Mouse (Mus musculus) liver, embryonic 15.5 days (tissue): ENCODE data around the gene Actr3b. TPM values are rescaled to one million over a fixed set of nuclear protein-coding genes. Genes with fewer than 3 reads are reported as not detected.
"Not testable (repeated sequence)": the region's sequence is repeated elsewhere in the genome, so short reads cannot be mapped to it uniquely, and the experiment has no call there.

Experiments used
- ATAC-seq: fragments of 200-750 bp; cut with Nextera tagmentation; 2 replicates; pipeline ENCODE4 v1.8.0; 2017; ENCODE audit warnings: moderate number of reproducible peaks, mild to moderate bottlenecking, moderate library complexity; ENCODE audit not compliant: insufficient read depth
- H3K27ac ChIP-seq: fragments of 300-500 bp; sonication (generic); replicated peaks from 2 replicates; pipeline ENCODE4 v1.5.1; 2015; ENCODE audit warnings: mild to moderate bottlenecking, inconsistent platforms
- H3K27me3 ChIP-seq: fragments of 300-500 bp; sonication (generic); 2 replicates; pipeline ENCODE4 v1.6.1; 2015; ENCODE audit warnings: mild to moderate bottlenecking, inconsistent platforms
- H3K36me3 ChIP-seq: fragments of 300-500 bp; sonication (generic); replicated peaks from 2 replicates; pipeline ENCODE4 v1.6.1; 2015; ENCODE audit warnings: moderate library complexity, mild to moderate bottlenecking, inconsistent platforms
- H3K4me1 ChIP-seq: fragments of 300-500 bp; sonication (generic); replicated peaks from 2 replicates; pipeline ENCODE4 v1.6.1; 2015; ENCODE audit warnings: inconsistent platforms
- H3K4me2 ChIP-seq: fragments of 300-500 bp; sonication (generic); 2 replicates; pipeline ENCODE4 v1.6.1; 2015; ENCODE audit warnings: moderate library complexity, mild to moderate bottlenecking, inconsistent platforms
- H3K4me3 ChIP-seq: fragments of 300-500 bp; sonication (generic); replicated peaks from 2 replicates; pipeline ENCODE4 v1.5.1; 2015; ENCODE audit warnings: mild to moderate bottlenecking, inconsistent platforms
- H3K9ac ChIP-seq: fragments of 300-500 bp; sonication (generic); 2 replicates; pipeline ENCODE4 v1.6.1; 2015; ENCODE audit warnings: moderate library complexity, mild to moderate bottlenecking, inconsistent platforms
- H3K9me3 ChIP-seq: fragments of 300-500 bp; sonication (generic); replicated peaks from 2 replicates; pipeline ENCODE4 v1.6.1; 2016; ENCODE audit warnings: inconsistent platforms
- WGBS: fragments of 180-500 bp; shearing (Covaris S2); methylation state at CpG from one replicate; pipeline ENCODE4 v1.1.7; 2015; ENCODE audit warnings: mixed read lengths; ENCODE audit not compliant: insufficient replicate concordance; 5-methylcytosine and 5-hydroxymethylcytosine counted together
- polyA plus RNA-seq: library from polyadenylated mRNA; unstranded; fragments of >200 nt; fragmentation: Nextera tagmentation; extraction: Ambion mirVana; gene quantifications from 2 replicates; pipeline ENCODE4 v1.2.1, GENCODE M21; 2015

The Actr3b gene
- polyA plus RNA-seq, 1 experiment from 2014 or later, result 0.41 TPM

- Histone ChIP-seq H3K9ac (no peak overlapping the region), H3K27ac (no peak overlapping the region), H3K4me3 (no peak overlapping the region), H3K36me3 (no peaks in the 10 kb centered on the region), H3K4me2 (no peak overlapping the region), H3K27me3 (no peaks in the 10 kb centered on the region), H3K9me3 (no peaks in the 10 kb centered on the region), H3K4me1 (no peaks in the 10 kb centered on the region)
- ATAC-seq, result no peak
- WGBS, result 43% methylated on average over 9 of the region's 9 CpGs
These were observed 88.3 kb downstream of the Actr3b start for GRCm38 (mm10) chr5:25848058-25848457.

- no peak overlapping the region for H3K4me2 ChIP-seq
- H3K9ac ChIP-seq, result no peak overlapping the region
- no peaks in the 10 kb centered on the region for H3K9me3 ChIP-seq
- H3K36me3 ChIP-seq, result no peaks in the 10 kb centered on the region
- H3K27ac ChIP-seq, result no peak overlapping the region
- 41% methylated on average over 3 of the region's 3 CpGs for WGBS
- H3K27me3 ChIP-seq, result no peaks in the 10 kb centered on the region
- no peak overlapping the region for H3K4me3 ChIP-seq
- ATAC-seq, result no peak
- H3K4me1 ChIP-seq, result no peaks in the 10 kb centered on the region
These were observed 106.4 kb downstream of the Actr3b start for GRCm38 (mm10) chr5:25866201-25866600.

GRCm38 (mm10) chr5:25869880-25870279 is 110.1 kb downstream of the Actr3b start:
- ATAC-seq, result no peak
- Histone ChIP-seq H3K27ac (no peak overlapping the region), H3K9ac (no peak overlapping the region), H3K4me1 (no peaks in the 10 kb centered on the region), H3K4me3 (no peak overlapping the region), H3K36me3 (no peaks in the 10 kb centered on the region), H3K27me3 (no peaks in the 10 kb centered on the region), H3K4me2 (no peak overlapping the region), H3K9me3 (no peaks in the 10 kb centered on the region)
- 52% methylated on average over 8 of the region's 8 CpGs for WGBS

GRCm38 (mm10) chr5:25870632-25871031 is 110.8 kb downstream of the Actr3b start:
- Histone ChIP-seq H3K4me1 (no peaks in the 10 kb centered on the region), H3K4me3 (no peak overlapping the region), H3K9me3 (no peaks in the 10 kb centered on the region), H3K9ac (no peak overlapping the region), H3K36me3 (no peaks in the 10 kb centered on the region), H3K4me2 (no peak overlapping the region), H3K27me3 (no peaks in the 10 kb centered on the region), H3K27ac (no peak overlapping the region)
- 41% methylated on average over 3 of the region's 3 CpGs for WGBS
- no peak for ATAC-seq

- H3K4me2 ChIP-seq, result no peak overlapping the region
- ATAC-seq, result no peak
- H3K4me1 ChIP-seq, result no peaks in the 10 kb centered on the region
- no peaks in the 10 kb centered on the region for H3K36me3 ChIP-seq
- no peaks in the 10 kb centered on the region for H3K27me3 ChIP-seq
- H3K4me3 ChIP-seq, result no peak overlapping the region
- H3K27ac ChIP-seq, result no peak overlapping the region
- H3K9ac ChIP-seq, result no peak overlapping the region
- 75% methylated on average over 12 of the region's 12 CpGs for WGBS
- H3K9me3 ChIP-seq, result no peaks in the 10 kb centered on the region
These were observed 111.7 kb downstream of the Actr3b start for GRCm38 (mm10) chr5:25871342-25872023.

- ATAC-seq, result no peak
- 55% methylated on average over 2 of the region's 2 CpGs for WGBS
- Histone ChIP-seq H3K27me3 (no peaks in the 10 kb centered on the region), H3K9ac (no peak overlapping the region), H3K4me2 (no peak overlapping the region), H3K36me3 (no peaks in the 10 kb centered on the region), H3K27ac (no peak overlapping the region), H3K4me3 (no peak overlapping the region), H3K4me1 (no peaks in the 10 kb centered on the region), H3K9me3 (no peaks in the 10 kb centered on the region)
These were observed 113.2 kb downstream of the Actr3b start for GRCm38 (mm10) chr5:25873046-25873445.

- not testable (repeated sequence) for H3K4me3 ChIP-seq, H3K36me3 ChIP-seq, H3K27ac ChIP-seq, H3K4me2 ChIP-seq, H3K27me3 ChIP-seq, H3K9ac ChIP-seq, H3K9me3 ChIP-seq, ATAC-seq, H3K4me1 ChIP-seq
These were observed 116.1 kb downstream of the Actr3b start for GRCm38 (mm10) chr5:25875927-25876326.

GRCm38 (mm10) chr5:25877281-25877680 is 117.5 kb downstream of the Actr3b start:
- no peaks in the 10 kb centered on the region for H3K9me3 ChIP-seq
- H3K36me3 ChIP-seq, result no peaks in the 10 kb centered on the region
- H3K4me1 ChIP-seq, result no peaks in the 10 kb centered on the region
- ATAC-seq, result no peak
- no peak overlapping the region for H3K4me3 ChIP-seq
- H3K27me3 ChIP-seq, result no peaks in the 10 kb centered on the region
- 57% methylated on average over 5 of the region's 5 CpGs for WGBS
- no peak overlapping the region for H3K9ac ChIP-seq
- H3K27ac ChIP-seq, result no peak overlapping the region
- H3K4me2 ChIP-seq, result no peak overlapping the region

- Histone ChIP-seq H3K4me1 (no peaks in the 10 kb centered on the region), H3K27ac (no peak overlapping the region), H3K9me3 (no peaks in the 10 kb centered on the region), H3K36me3 (no peaks in the 10 kb centered on the region), H3K4me2 (no peak overlapping the region), H3K27me3 (no peaks in the 10 kb centered on the region), H3K4me3 (no peak overlapping the region), H3K9ac (no peak overlapping the region)
- 54% methylated on average over 3 of the region's 3 CpGs for WGBS
- ATAC-seq, result no peak
These were observed 118.2 kb downstream of the Actr3b start for GRCm38 (mm10) chr5:25877996-25878395.

- Histone ChIP-seq H3K4me1 (no peaks in the 10 kb centered on the region), H3K27me3 (no peaks in the 10 kb centered on the region), H3K27ac (no peak overlapping the region), H3K36me3 (no peaks in the 10 kb centered on the region), H3K4me2 (no peak overlapping the region), H3K9me3 (0 out of 2 replicates have a peak, but pooled peaks cover 4% of the 10 kb centered on the region), H3K9ac (no peak overlapping the region), H3K4me3 (no peak overlapping the region)
- 69% methylated on average over 3 of the region's 3 CpGs for WGBS
- ATAC-seq, result no peak
These were observed 126.9 kb downstream of the Actr3b start for GRCm38 (mm10) chr5:25886708-25887107.

GRCm38 (mm10) chr5:25889746-25890382 is 130.1 kb downstream of the Actr3b start:
- no peak overlapping the region for H3K27ac ChIP-seq
- H3K9me3 ChIP-seq, result 0 out of 2 replicates have a peak, but pooled peaks cover 2% of the 10 kb centered on the region
- H3K9ac ChIP-seq, result no peak overlapping the region
- no peaks in the 10 kb centered on the region for H3K27me3 ChIP-seq
- no peak overlapping the region for H3K4me2 ChIP-seq
- no peak for ATAC-seq
- no peaks in the 10 kb centered on the region for H3K4me1 ChIP-seq
- WGBS, result 25% methylated on average over 3 of the region's 3 CpGs
- no peak overlapping the region for H3K4me3 ChIP-seq
- H3K36me3 ChIP-seq, result no peaks in the 10 kb centered on the region

- 48% methylated on average over 1 of the region's 1 CpGs for WGBS
- Histone ChIP-seq H3K4me3 (no peak overlapping the region), H3K9ac (no peak overlapping the region), H3K27me3 (no peaks in the 10 kb centered on the region), H3K27ac (no peak overlapping the region), H3K4me2 (no peak overlapping the region), H3K9me3 (no peaks in the 10 kb centered on the region), H3K36me3 (no peaks in the 10 kb centered on the region), H3K4me1 (no peaks in the 10 kb centered on the region)
- no peak for ATAC-seq
These were observed 131.5 kb downstream of the Actr3b start for GRCm38 (mm10) chr5:25891321-25891720.
